Mouse (Mus musculus) CD4-positive, CD25-positive, alpha-beta regulatory T cell (primary cell): Measurements from ENCODE around the gene Olfr766-ps1. TPM values are rescaled to one million over a fixed set of nuclear protein-coding genes. Genes with fewer than 3 reads are reported as not detected.

ENCODE experiments used
- polyA plus RNA-seq: library from polyadenylated mRNA; unstranded; fragments of 100-300 nt; shearing (Covaris generic); gene quantifications from one replicate; pipeline ENCODE4 v1.2.1, GENCODE M21; 2017

The Olfr766-ps1 gene
- not detected for polyA plus RNA-seq

GRCm38 (mm10) chr10:129068877-129069276 lies at the start of gene Olfr766-ps1:
Olfr766-ps1 (minus strand) TSS chr10:129068977.

GRCm38 (mm10) chr10:129117761-129118160 lies 49.0 kb upstream of the Olfr766-ps1 start, which contains the start of gene Olfr769:
Olfr769 (minus strand) TSS chr10:129117861.

GRCm38 (mm10) chr10:129099275-129099674 lies 30.5 kb upstream of the Olfr766-ps1 start, which contains the start of gene Olfr768:
Olfr768 (minus strand) TSS chr10:129099375.

GRCm38 (mm10) chr10:129082810-129083209 lies 14.0 kb upstream of the Olfr766-ps1 start, which contains the start of gene Olfr767:
Olfr767 (minus strand) TSS chr10:129082910.

GRCm38 (mm10) chr10:129049898-129050297 lies 18.9 kb downstream of the Olfr766-ps1 start, which contains the start of gene Olfr765:
Olfr765 (minus strand) TSS chr10:129049998.

GRCm38 (mm10) chr10:129039796-129040195 lies 29.0 kb downstream of the Olfr766-ps1 start, which contains the start of gene Olfr764-ps1:
Olfr764-ps1 (minus strand) TSS chr10:129039896.

Other genes with a start within 250 kb of the Olfr766-ps1 start
- gene Ormdl2, start 247.3 kb downstream of the Olfr766-ps1 start, polyA plus RNA-seq, result 52.6 TPM
- gene Gdf11, start 177.3 kb downstream of the Olfr766-ps1 start, polyA plus RNA-seq, result 3.2 TPM
- gene Cd63, start 168.0 kb downstream of the Olfr766-ps1 start, polyA plus RNA-seq, result 0.69 TPM
- gene Rdh5, start 146.1 kb downstream of the Olfr766-ps1 start, polyA plus RNA-seq, result 17.3 TPM
- 166 TPM for gene Bloc1s1, start 144.9 kb downstream of the Olfr766-ps1 start, polyA plus RNA-seq
- gene Itga7, start 135.2 kb downstream of the Olfr766-ps1 start, polyA plus RNA-seq, result 4.0 TPM
- not detected for gene Mettl7b, start 108.0 kb downstream of the Olfr766-ps1 start, polyA plus RNA-seq
- gene Olfr9, start 79.5 kb downstream of the Olfr766-ps1 start, polyA plus RNA-seq, result not detected
- gene Olfr763, start 58.2 kb downstream of the Olfr766-ps1 start, polyA plus RNA-seq, result not detected
- not detected for gene Olfr764-ps1, start 29.1 kb downstream of the Olfr766-ps1 start, polyA plus RNA-seq
- not detected for gene Olfr765, start 19.0 kb downstream of the Olfr766-ps1 start, polyA plus RNA-seq
- not detected for gene Olfr767, start 13.9 kb upstream of the Olfr766-ps1 start, polyA plus RNA-seq
- gene Olfr768, start 30.4 kb upstream of the Olfr766-ps1 start, polyA plus RNA-seq, result not detected
- 0.04 TPM for gene Olfr769, start 48.9 kb upstream of the Olfr766-ps1 start, polyA plus RNA-seq
- gene Olfr770, start 70.0 kb upstream of the Olfr766-ps1 start, polyA plus RNA-seq, result not detected
- gene Olfr771, start 95.8 kb upstream of the Olfr766-ps1 start, polyA plus RNA-seq, result not detected
- not detected for gene Olfr772, start 108.9 kb upstream of the Olfr766-ps1 start, polyA plus RNA-seq
- gene Olfr773, start 118.4 kb upstream of the Olfr766-ps1 start, polyA plus RNA-seq, result not detected
- gene Olfr774, start 167.2 kb upstream of the Olfr766-ps1 start, polyA plus RNA-seq, result not detected
- gene Olfr775, start 179.4 kb upstream of the Olfr766-ps1 start, polyA plus RNA-seq, result not detected
- not detected for gene Olfr776, start 190.2 kb upstream of the Olfr766-ps1 start, polyA plus RNA-seq
- not detected for gene Olfr777, start 202.5 kb upstream of the Olfr766-ps1 start, polyA plus RNA-seq
- not detected for gene Olfr780, start 249.1 kb upstream of the Olfr766-ps1 start, polyA plus RNA-seq